Mouse (Mus musculus) liver, embryonic 14.5 days (tissue): ENCODE measurements around the gene Gm37240. TPM values are rescaled to one million over a fixed set of nuclear protein-coding genes. Genes with fewer than 3 reads are reported as not detected.

Experiments used
- ATAC-seq: fragments of 200-750 bp; cut with Nextera tagmentation; 2 replicates; pipeline ENCODE4 v1.8.0; 2017; ENCODE audit warnings: moderate number of reproducible peaks, mild to moderate bottlenecking, moderate library complexity; ENCODE audit not compliant: insufficient read depth
- DNase-seq, 3 experiments: peaks; one replicate each; pipeline ENCODE4 v3.0.0-alpha.2; 2012 to 2013; ENCODE audit warnings: low read depth in 3 of 3, low spot score in 3 of 3
- H3K27ac ChIP-seq: fragments of 300-500 bp; sonication (generic); 2 replicates; pipeline ENCODE4 v1.5.1; 2014; ENCODE audit warnings: moderate library complexity, mild to moderate bottlenecking, control low read depth, inconsistent platforms
- H3K27me3 ChIP-seq: fragments of 300-500 bp; sonication (generic); 2 replicates; pipeline ENCODE4 v1.6.1; 2014; ENCODE audit warnings: mild to moderate bottlenecking, low read length, moderate library complexity; ENCODE audit not compliant: control insufficient read depth, insufficient read depth
- H3K36me3 ChIP-seq: fragments of 300-500 bp; sonication (generic); replicated peaks from 2 replicates; pipeline ENCODE4 v1.6.1; 2014; ENCODE audit warnings: low read depth; ENCODE audit not compliant: control insufficient read depth, insufficient read depth
- H3K4me1 ChIP-seq, 2 experiments: fragments of 200-500 bp in 1 of 2; fragments of 300-500 bp in 1 of 2; sonication (generic) in 1 of 2; replicated peaks; 2 replicates each; pipeline ENCODE4 v1.6.1; 2012 to 2014; ENCODE audit warnings: antibody characterized with exemption in 1 of 2, inconsistent platforms in 1 of 2, low read length in 1 of 2; ENCODE audit not compliant: control insufficient read depth in 2 of 2, insufficient read depth in 2 of 2
- H3K4me2 ChIP-seq: fragments of 300-500 bp; sonication (generic); 2 replicates; pipeline ENCODE4 v1.6.1; 2014; ENCODE audit warnings: low read depth, mild to moderate bottlenecking, control low read depth, moderate library complexity
- H3K4me3 ChIP-seq, 2 experiments: fragments of 200-500 bp in 1 of 2; fragments of 300-500 bp in 1 of 2; sonication (generic) in 1 of 2; 2 replicates each; pipeline ENCODE4 v1.5.1; 2012 to 2014; ENCODE audit warnings: low read depth in 2 of 2, low read length in 2 of 2, mild to moderate bottlenecking in 2 of 2, control low read depth in 1 of 2, inconsistent platforms in 1 of 2, moderate library complexity in 1 of 2; ENCODE audit not compliant: insufficient read depth in 1 of 2
- H3K9ac ChIP-seq: fragments of 300-500 bp; sonication (generic); replicated peaks from 2 replicates; pipeline ENCODE4 v1.6.1; 2014; ENCODE audit warnings: mild to moderate bottlenecking, control low read depth, moderate library complexity
- H3K9me3 ChIP-seq: fragments of 300-500 bp; sonication (generic); 2 replicates; pipeline ENCODE4 v1.6.1; 2016; ENCODE audit warnings: low read length, mixed read lengths; ENCODE audit not compliant: control insufficient read depth
- CTCF ChIP-seq: IDR thresholded peaks from 2 replicates; pipeline ENCODE4 v1.5.1; 2016; ENCODE audit warnings: antibody characterized with exemption, low read depth, control low read depth
- EP300 ChIP-seq: IDR thresholded peaks from 2 replicates; pipeline ENCODE4 v1.6.1; 2016; ENCODE audit warnings: antibody characterized with exemption, low read depth
- whole genome bisulfite sequencing: fragments of 180-500 bp; shearing (Covaris S2); extraction: QIAGEN DNeasy Blood & Tissue Kit; methylation state at CpG from one replicate; pipeline ENCODE4 v1.1.7; 2014; ENCODE audit not compliant: insufficient replicate concordance; 5-methylcytosine and 5-hydroxymethylcytosine counted together
- polyA plus RNA-seq, 2 experiments: library from polyadenylated mRNA; depleted of rRNA in 1 of 2; stranded (reverse) in 1 of 2; unstranded in 1 of 2; fragments of >200 nt; fragmentation: Nextera tagmentation in 1 of 2; extraction: Ambion mirVana in 1 of 2; gene quantifications; 2 replicates each; pipeline versions ENCODE4 v1.2.1 to v1.2.3; 2012 to 2014

Gm37240 gene
- polyA plus RNA-seq, 2 experiments, result 0.03 to 0.30 TPM

- no peak overlapping the region for H3K4me3 ChIP-seq
- ATAC-seq (no peak), DNase-seq (no peak)
- H3K9ac ChIP-seq, result no peak overlapping the region
- H3K27me3 ChIP-seq, result peaks cover 21% of the 10 kb centered on the region
- H3K4me2 ChIP-seq, result no peak overlapping the region
- WGBS, result 44% methylated on average over 1 of the region's 1 CpGs
- no peaks in the 10 kb centered on the region for H3K36me3 ChIP-seq
- no peaks in the 10 kb centered on the region for H3K9me3 ChIP-seq
- TF ChIP-seq EP300 (no peak), CTCF (no peak)
- peaks cover 7 to 8% of the 10 kb centered on the region in 2 experiments for H3K4me1 ChIP-seq
- H3K27ac ChIP-seq, result no peak overlapping the region
Measured at GRCm38 (mm10) chr3:85891571-85891970, 4.3 kb upstream of the Gm37240 start.

DNA sequence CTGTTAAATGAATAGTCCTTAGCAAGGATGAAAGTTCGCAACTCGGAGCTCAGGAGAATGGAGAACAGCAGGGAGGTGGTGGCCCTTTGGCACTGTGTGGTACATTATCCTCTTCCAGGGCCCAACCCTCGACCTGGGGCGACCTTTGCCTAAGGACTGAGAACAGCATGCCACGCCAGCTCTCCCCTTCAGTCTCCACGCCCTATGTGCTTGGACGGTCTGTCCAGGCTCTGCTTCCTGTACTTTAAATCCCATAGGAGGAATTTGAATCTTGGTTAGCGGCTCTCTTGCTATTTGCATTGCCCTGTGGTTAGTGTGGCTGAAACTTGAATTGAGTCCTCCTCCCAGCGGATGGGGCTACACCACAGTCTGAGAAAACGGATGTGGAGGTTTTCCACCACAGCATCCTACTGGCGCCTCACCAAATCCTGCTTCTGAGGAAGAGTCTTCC lies 928 bp upstream of the Gm37240 start:
- H3K9me3 ChIP-seq, result no peaks in the 10 kb centered on the region
- ATAC-seq (no peak), DNase-seq (no peak)
- H3K36me3 ChIP-seq, result no peaks in the 10 kb centered on the region
- peaks cover 7 to 10% of the 10 kb centered on the region in 2 experiments for H3K4me1 ChIP-seq
- TF ChIP-seq CTCF, result no peak
- TF ChIP-seq EP300, result no peak
- H3K27me3 ChIP-seq, result peaks cover 28% of the 10 kb centered on the region
- peak overlapping the region; percentile 91 for H3K4me2 ChIP-seq
- peak overlapping the region; percentile 4 to 59; a peak in 2 of 4 replicates for H3K4me3 ChIP-seq
- H3K9ac ChIP-seq, result no peak overlapping the region
- no peak overlapping the region for H3K27ac ChIP-seq
- WGBS, result 2% methylated on average over 11 of the region's 11 CpGs

- H3K4me2 ChIP-seq, result peak overlapping the region; percentile 91
- 4% methylated on average over 22 of the region's 22 CpGs for WGBS
- DNase-seq (no peak), ATAC-seq (peak; percentile 3; the same call in 1 of the 2 replicates)
- H3K9me3 ChIP-seq, result no peaks in the 10 kb centered on the region
- peak overlapping the region; percentile 48 to 59 for H3K4me3 ChIP-seq
- peak overlapping the region; percentile 44 for H3K9ac ChIP-seq
- H3K27me3 ChIP-seq, result peaks cover 28% of the 10 kb centered on the region
- no peak for TF ChIP-seq EP300
- no peak for TF ChIP-seq CTCF
- H3K27ac ChIP-seq, result no peak overlapping the region
- no peaks in the 10 kb centered on the region for H3K36me3 ChIP-seq
- peaks cover 7 to 10% of the 10 kb centered on the region in 2 experiments for H3K4me1 ChIP-seq
Measured at GRCm38 (mm10) chr3:85886636-85887238, 581 bp downstream of the Gm37240 start.

GRCm38 (mm10) chr3:85885906-85886305 lies 1.4 kb downstream of the Gm37240 start:
- peaks cover 28% of the 10 kb centered on the region for H3K27me3 ChIP-seq
- H3K4me1 ChIP-seq, result peaks cover 7 to 10% of the 10 kb centered on the region in 2 experiments
- H3K4me2 ChIP-seq, result no peak overlapping the region
- 40% methylated on average over 1 of the region's 1 CpGs for WGBS
- H3K9me3 ChIP-seq, result no peaks in the 10 kb centered on the region
- ATAC-seq, result no peak
- no peak overlapping the region for H3K27ac ChIP-seq
- DNase-seq, result no peak
- no peak overlapping the region for H3K9ac ChIP-seq
- TF ChIP-seq CTCF, result no peak
- no peak for TF ChIP-seq EP300
- H3K36me3 ChIP-seq, result no peaks in the 10 kb centered on the region
- H3K4me3 ChIP-seq, result no peak overlapping the region

DNA sequence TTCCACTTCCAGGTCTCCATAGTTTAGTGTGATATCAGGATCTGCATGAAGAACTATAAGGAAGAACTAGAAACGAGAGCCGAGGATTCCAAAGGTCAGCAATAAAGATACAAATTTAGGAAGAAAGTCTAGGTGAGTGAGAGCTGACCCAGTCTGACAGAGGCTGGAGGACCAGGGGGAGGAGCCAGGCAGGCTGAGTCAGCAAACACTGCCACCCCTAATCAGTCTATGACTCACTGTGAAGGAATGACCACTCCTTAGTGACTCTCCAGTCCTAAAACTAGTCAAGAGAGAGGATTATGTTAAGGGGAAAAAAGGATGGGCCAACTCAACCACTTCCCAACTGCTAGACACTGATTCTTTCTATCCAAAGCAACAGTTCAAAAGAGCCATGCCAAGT lies 6.6 kb downstream of the Gm37240 start:
- WGBS, result 66% methylated on average over 2 of the region's 2 CpGs
- Histone ChIP-seq H3K4me3 (no peak overlapping the region), H3K27ac (no peak overlapping the region), H3K4me2 (no peak overlapping the region), H3K4me1 (no peaks in the 10 kb centered on the region; a peak in 2 of 4 replicates), H3K9me3 (no peaks in the 10 kb centered on the region), H3K27me3 (no peaks in the 10 kb centered on the region; the same call in 1 of the 2 replicates), H3K36me3 (no peaks in the 10 kb centered on the region), H3K9ac (no peak overlapping the region)
- DNase-seq, result no peak
- TF ChIP-seq EP300, result no peak
- TF ChIP-seq CTCF, result no peak
- peak; percentile 51; the same call in 1 of the 2 replicates for ATAC-seq
